Mouse (Mus musculus) embryonic fibroblast, embryonic 13.5 days (primary cell): ENCODE data around the gene Foxk1.

Experiments used
- CTCF ChIP-seq: IDR thresholded peaks from 2 replicates; pipeline ENCODE4 v1.5.1; 2011; ENCODE audit warnings: mild to moderate bottlenecking, control low read depth, low read length, moderate library complexity, borderline replicate concordance; ENCODE audit not compliant: insufficient read depth
- POLR2A ChIP-seq: IDR thresholded peaks from 2 replicates; pipeline ENCODE4 v1.6.1; 2011; ENCODE audit warnings: low read depth, mild to moderate bottlenecking, control low read depth, low read length, moderate library complexity

DNA sequence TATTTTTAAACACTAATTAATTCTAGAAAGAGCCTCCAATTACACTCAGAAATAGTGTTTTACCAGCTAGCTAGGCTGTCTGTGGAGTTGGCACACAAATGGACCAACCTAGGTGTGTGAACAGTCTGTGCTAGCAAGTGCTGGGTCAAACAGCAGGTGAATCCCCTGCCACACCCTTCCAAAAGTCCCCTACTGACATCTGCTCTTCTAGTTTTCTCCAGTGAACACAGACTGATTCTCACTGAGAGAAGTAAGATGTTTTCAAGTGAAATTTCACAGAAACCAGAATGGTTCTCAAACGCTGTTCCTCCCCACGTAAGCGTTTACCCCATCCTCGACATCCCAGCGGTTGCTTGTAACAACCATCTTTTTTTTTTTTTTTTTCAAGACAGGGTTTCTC, 25.7 kb upstream of the Foxk1 start:
- TF ChIP-seq POLR2A (no peak), CTCF (no peak)
